Mouse (Mus musculus): Measurements from ENCODE around the gene Acod1. TPM values are rescaled to one million over a fixed set of nuclear protein-coding genes. Genes with fewer than 3 reads are reported as not detected.
A peak's percentile ranks its signal among the peaks of the same experiment; 100 is the strongest.

Acod1 gene
- not detected in 2 replicates for polyA plus RNA-seq (2016; fragmentation: Nextera tagmentation; extraction: Ambion mirVana)

DNA sequence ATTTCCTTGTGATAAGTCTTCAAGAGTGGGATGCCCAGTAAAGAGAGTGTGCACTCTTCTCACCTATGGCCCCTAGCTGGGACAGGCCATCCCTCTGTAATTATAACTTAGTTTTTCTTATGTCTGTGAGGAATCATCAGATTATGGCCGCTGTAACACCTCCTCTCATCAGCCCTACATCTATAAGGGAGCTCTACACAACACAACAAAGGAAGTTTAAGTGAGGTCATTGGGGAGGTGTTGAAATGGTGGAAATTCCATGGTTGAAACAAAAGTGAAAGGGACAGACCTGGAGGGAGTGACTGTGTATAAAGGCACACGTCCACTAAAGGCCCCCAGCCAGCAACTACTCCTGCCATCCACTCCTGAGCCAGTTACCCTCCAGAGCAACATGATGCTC is at the start of gene Acod1:
Gene Acod1 (plus strand): TSS at position 301 of the 400 bp plus-strand sequence.
- no peak for DNase-seq (ENCODE audit: low spot score)
- H3K4me3 ChIP-seq, result no peak within 1 kb of the TSS
- no peaks in the 10 kb centered on the region for H3K9me3 ChIP-seq
- H3K27ac ChIP-seq (replicated peaks), result no peak within 1 kb of the TSS
- WGBS, result 76% methylated on average over 2 of the region's 2 CpGs
- no peaks in the 10 kb centered on the region for H3K4me1 ChIP-seq
- no peaks in the 10 kb centered on the region for H3K36me3 ChIP-seq (replicated peaks)
- no peaks in the 10 kb centered on the region for H3K27me3 ChIP-seq (replicated peaks; ENCODE audit: low read depth, poor library complexity, severe bottlenecking)

DNA sequence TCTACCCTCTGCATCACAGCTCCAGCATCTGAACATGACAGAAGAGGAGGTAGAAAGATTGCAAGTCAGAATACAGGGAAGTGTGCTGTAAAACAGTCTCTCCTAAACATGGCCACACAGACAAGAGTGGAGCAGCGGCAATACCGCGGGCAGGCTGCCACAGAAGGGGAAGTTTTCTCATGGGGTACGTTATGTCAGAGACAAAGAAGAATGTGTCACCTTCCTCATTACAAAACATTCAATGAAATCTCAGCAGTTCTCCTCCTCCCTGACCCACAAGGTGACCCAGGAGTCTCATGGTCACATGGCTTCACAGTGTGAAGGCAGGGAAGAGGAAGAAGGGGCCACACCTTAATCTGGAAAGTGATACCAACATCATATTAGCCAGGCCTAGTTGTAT is 39.0 kb upstream of the Acod1 start:
- Histone ChIP-seq H3K4me3 (no peak overlapping the region), H3K4me1 (no peaks in the 10 kb centered on the region), H3K27ac (replicated peaks) (no peak overlapping the region), H3K36me3 (replicated peaks) (no peaks in the 10 kb centered on the region), H3K27me3 (replicated peaks; ENCODE audit: low read depth, poor library complexity, severe bottlenecking) (no peaks in the 10 kb centered on the region), H3K9me3 (no peaks in the 10 kb centered on the region)
- DNase-seq (ENCODE audit: low spot score), result no peak
- WGBS, result 88% methylated on average over 4 of the region's 4 CpGs

DNA sequence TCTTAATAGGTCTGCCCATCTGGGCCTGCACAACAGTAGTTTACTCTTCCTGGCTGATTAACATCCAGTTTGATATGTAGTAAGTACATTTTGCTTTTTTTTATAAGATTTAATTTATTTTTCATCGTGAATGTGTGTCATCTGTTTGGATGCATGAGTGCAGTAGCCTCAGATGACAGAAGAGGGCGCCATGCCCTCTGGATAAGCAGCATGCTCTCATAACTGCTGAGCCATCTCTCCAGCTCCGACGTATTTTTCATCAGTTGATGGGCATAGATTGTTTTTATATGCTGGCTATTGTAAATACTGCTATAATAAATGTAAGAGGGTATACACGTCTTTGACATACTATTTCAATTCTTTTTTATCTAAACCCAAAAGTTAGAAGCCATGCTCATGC is 35.0 kb upstream of the Acod1 start:
- Histone ChIP-seq H3K27me3 (replicated peaks; ENCODE audit: low read depth, poor library complexity, severe bottlenecking) (no peaks in the 10 kb centered on the region), H3K9me3 (no peaks in the 10 kb centered on the region), H3K4me3 (no peak overlapping the region), H3K27ac (replicated peaks) (no peak overlapping the region), H3K4me1 (no peaks in the 10 kb centered on the region), H3K36me3 (replicated peaks) (no peaks in the 10 kb centered on the region)
- DNase-seq (ENCODE audit: low spot score), result peak; percentile 24
- 41% methylated on average over 5 of the region's 5 CpGs for WGBS

DNA sequence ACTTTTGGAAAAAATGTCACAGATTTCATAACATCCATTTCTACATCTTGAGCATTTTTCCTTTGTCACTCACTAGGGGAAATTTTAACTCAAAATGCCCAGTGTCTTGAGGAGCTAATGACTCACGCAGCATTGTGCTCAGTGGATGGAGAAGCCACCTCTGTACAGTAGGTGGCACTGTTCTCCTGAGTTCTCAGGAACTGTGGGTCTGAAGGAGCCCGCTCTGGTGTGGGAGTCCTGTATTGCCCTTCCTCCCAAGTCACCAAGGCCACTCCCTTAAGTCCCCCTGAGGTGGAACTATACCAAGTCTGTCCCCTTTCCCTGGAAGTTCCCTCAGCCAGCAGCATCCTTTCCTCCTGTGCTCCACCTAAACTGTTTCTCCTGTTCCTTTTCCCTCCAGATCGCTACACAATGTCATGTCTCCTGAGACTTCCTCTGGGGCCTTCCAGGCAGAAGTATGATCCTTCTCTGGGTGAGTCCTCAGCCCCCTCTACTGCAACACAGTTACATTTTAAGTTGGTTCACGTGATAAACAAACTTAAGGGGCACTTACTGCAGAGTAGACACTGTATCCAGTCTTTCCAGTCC is 34.1 kb upstream of the Acod1 start:
- Histone ChIP-seq H3K4me3 (no peak overlapping the region), H3K36me3 (replicated peaks) (no peaks in the 10 kb centered on the region)

DNA sequence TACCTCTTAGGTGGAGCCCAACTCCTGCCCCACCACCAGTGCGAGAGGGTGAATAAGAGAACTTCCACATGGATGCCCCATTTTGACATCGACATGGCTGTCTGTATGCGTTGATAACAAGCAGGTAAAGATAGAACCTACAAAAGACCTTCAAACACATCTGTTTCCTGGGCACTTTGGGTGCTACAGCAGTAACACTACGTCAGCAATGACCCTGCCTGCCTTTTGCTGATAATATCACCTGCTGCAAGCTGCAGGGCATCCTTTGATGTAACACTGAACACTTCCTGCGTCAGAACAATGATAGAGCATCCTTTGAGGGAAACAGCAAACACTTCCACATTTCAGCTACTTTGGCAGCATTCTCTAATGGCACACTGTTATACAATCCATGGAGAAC is 29.8 kb upstream of the Acod1 start:
- no peak overlapping the region for H3K4me3 ChIP-seq
- 80% methylated on average over 5 of the region's 5 CpGs for WGBS
- H3K9me3 ChIP-seq, result no peaks in the 10 kb centered on the region
- H3K27ac ChIP-seq (replicated peaks), result no peak overlapping the region
- no peaks in the 10 kb centered on the region for H3K4me1 ChIP-seq
- DNase-seq (ENCODE audit: low spot score), result no peak
- no peaks in the 10 kb centered on the region for H3K27me3 ChIP-seq (replicated peaks; ENCODE audit: low read depth, poor library complexity, severe bottlenecking)
- no peaks in the 10 kb centered on the region for H3K36me3 ChIP-seq (replicated peaks)

More for the DNA sequence above, 34.1 kb upstream of the Acod1 start:
- Histone ChIP-seq H3K4me1 (no peaks in the 10 kb centered on the region), H3K27me3 (replicated peaks; ENCODE audit: low read depth, poor library complexity, severe bottlenecking) (no peaks in the 10 kb centered on the region), H3K27ac (replicated peaks) (no peak overlapping the region), H3K9me3 (no peaks in the 10 kb centered on the region)
- 29% methylated on average over 4 of the region's 4 CpGs for WGBS
- peak; percentile 68 for DNase-seq (ENCODE audit: low spot score)

DNA sequence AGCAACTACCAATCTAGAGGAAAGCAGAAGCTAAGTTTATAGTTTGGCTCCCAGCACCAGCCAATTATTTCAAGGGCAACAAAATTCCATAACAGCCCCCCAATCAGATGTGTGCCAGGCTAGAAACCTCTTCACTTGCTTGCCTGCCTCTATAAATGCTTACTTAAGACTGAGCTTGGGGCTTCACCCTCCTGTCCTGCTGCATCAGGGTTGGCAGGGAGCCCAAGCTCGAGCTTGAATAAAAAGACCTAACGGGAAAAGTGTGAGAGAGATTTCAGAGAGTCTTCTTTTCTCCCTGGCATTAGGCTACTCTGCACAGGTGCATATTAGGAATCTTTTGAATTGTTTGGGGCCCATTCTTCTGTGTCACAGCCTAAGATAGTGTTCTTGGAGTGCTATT is 26.7 kb upstream of the Acod1 start:
- no peaks in the 10 kb centered on the region for H3K27me3 ChIP-seq (replicated peaks; ENCODE audit: low read depth, poor library complexity, severe bottlenecking)

DNA sequence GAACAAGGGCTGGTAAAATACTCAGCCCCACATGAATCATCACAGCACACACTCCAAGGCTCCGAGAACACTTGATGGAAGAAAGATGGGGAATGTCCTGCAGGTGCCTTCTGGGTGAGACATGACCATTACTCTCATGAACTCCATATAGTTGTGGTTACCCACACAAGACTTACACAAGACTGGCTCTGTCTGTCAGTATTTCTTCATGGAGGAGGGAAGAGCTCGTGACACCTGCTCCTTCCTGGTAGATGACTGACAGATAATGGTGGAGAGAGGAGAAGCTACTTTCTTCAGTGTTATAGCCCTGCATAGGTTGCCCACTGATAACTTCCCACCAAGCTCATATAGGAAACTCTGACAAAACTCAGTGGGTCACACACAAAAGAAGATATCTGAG is 17.6 kb upstream of the Acod1 start:
- Histone ChIP-seq H3K9me3 (no peaks in the 10 kb centered on the region), H3K27ac (replicated peaks) (no peak overlapping the region), H3K4me1 (no peaks in the 10 kb centered on the region), H3K27me3 (replicated peaks; ENCODE audit: low read depth, poor library complexity, severe bottlenecking) (no peaks in the 10 kb centered on the region), H3K36me3 (replicated peaks) (no peaks in the 10 kb centered on the region), H3K4me3 (no peak overlapping the region)
- DNase-seq (ENCODE audit: low spot score), result no peak
- WGBS, result 79% methylated on average over 2 of the region's 2 CpGs

More for the DNA sequence above, 26.7 kb upstream of the Acod1 start:
- Histone ChIP-seq H3K9me3 (no peaks in the 10 kb centered on the region), H3K36me3 (replicated peaks) (no peaks in the 10 kb centered on the region), H3K4me1 (no peaks in the 10 kb centered on the region), H3K4me3 (no peak overlapping the region), H3K27ac (replicated peaks) (no peak overlapping the region)
- no peak for DNase-seq (ENCODE audit: low spot score)
- WGBS, result 82% methylated on average over 2 of the region's 2 CpGs

DNA sequence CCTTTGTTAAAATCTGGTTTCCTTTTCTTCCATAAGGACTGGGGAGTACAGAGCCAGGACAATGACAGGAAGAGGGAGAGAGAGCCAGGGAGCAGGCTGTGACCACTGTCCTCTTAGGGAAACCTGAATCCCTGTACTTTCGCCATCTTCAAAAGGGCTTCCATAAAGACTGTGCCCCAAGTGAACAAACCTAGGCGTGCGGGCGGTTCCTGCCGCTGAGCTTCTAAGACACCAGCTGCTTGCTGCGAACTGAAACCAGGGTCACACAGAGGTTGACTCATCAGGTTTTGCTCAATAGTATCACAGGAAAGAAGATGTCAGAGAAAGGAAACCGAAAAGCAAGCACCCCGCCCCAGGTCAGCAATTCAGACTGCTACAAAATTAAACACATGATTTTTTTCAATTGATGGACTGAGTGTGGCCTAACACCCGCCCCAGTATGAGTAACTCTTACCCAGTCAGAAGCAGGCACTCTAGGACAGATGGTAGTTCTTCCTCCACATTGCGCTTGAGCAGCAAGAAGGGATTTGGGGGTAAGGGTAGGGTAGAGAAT is 13.4 kb upstream of the Acod1 start:
- WGBS, result 82% methylated on average over 10 of the region's 10 CpGs
- H3K27me3 ChIP-seq (replicated peaks; ENCODE audit: low read depth, poor library complexity, severe bottlenecking), result no peaks in the 10 kb centered on the region
- H3K27ac ChIP-seq (replicated peaks), result peak overlapping the region; percentile 35; the same call in 1 of the 2 replicates
- no peaks in the 10 kb centered on the region for H3K36me3 ChIP-seq (replicated peaks)
- H3K4me3 ChIP-seq, result no peak overlapping the region
- peak; percentile 13 for DNase-seq (ENCODE audit: low spot score)
- H3K9me3 ChIP-seq, result no peaks in the 10 kb centered on the region
- no peaks in the 10 kb centered on the region for H3K4me1 ChIP-seq

DNA sequence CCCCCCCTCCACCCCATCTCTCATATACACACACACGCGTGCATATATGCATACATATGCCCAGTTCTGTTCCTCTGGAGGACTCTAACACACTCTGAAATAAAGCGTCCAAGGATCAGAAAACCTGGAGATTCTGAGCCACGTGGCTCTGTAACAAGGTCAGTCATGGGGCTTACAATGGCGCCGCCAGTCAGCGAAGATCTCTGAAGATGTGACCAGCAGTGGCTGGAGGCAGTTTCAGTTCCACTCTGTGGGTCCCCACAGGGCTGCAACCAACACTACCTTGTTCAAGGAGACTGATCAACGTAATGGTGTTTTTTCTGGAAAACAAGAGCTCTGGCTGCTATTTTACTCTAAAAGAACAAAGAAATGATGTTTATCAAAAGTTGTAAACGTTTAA is 12.7 kb upstream of the Acod1 start:
- Histone ChIP-seq H3K9me3 (no peaks in the 10 kb centered on the region), H3K36me3 (replicated peaks) (no peaks in the 10 kb centered on the region), H3K27me3 (replicated peaks; ENCODE audit: low read depth, poor library complexity, severe bottlenecking) (no peaks in the 10 kb centered on the region), H3K4me1 (no peaks in the 10 kb centered on the region), H3K27ac (replicated peaks) (no peak overlapping the region), H3K4me3 (no peak overlapping the region)
- 86% methylated on average over 9 of the region's 9 CpGs for WGBS
- DNase-seq (ENCODE audit: low spot score), result no peak

DNA sequence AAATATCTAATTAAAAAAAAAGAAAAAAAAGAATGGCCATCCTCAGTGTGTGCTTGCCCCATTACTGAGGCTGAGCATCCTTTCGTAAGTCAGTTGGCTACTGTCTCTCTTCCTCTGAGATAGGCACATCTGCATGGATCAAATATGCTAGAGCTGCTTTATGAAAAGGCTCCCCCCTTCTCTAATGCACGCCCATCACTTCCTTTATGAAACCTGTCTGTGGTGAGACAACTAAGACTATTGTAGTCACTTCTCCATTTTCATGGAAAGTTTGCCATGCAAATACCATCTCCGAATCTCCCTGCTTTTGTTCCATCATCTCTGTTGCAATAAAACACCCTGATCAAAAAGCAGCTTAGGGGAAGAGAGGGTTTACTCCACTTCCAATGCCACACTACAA is 9.8 kb upstream of the Acod1 start:
- Histone ChIP-seq H3K27ac (replicated peaks) (no peak overlapping the region), H3K36me3 (replicated peaks) (no peaks in the 10 kb centered on the region), H3K4me3 (no peak overlapping the region), H3K27me3 (replicated peaks; ENCODE audit: low read depth, poor library complexity, severe bottlenecking) (no peaks in the 10 kb centered on the region), H3K4me1 (no peaks in the 10 kb centered on the region), H3K9me3 (no peaks in the 10 kb centered on the region)
- no peak for DNase-seq (ENCODE audit: low spot score)
- WGBS, result 90% methylated on average over 3 of the region's 3 CpGs

DNA sequence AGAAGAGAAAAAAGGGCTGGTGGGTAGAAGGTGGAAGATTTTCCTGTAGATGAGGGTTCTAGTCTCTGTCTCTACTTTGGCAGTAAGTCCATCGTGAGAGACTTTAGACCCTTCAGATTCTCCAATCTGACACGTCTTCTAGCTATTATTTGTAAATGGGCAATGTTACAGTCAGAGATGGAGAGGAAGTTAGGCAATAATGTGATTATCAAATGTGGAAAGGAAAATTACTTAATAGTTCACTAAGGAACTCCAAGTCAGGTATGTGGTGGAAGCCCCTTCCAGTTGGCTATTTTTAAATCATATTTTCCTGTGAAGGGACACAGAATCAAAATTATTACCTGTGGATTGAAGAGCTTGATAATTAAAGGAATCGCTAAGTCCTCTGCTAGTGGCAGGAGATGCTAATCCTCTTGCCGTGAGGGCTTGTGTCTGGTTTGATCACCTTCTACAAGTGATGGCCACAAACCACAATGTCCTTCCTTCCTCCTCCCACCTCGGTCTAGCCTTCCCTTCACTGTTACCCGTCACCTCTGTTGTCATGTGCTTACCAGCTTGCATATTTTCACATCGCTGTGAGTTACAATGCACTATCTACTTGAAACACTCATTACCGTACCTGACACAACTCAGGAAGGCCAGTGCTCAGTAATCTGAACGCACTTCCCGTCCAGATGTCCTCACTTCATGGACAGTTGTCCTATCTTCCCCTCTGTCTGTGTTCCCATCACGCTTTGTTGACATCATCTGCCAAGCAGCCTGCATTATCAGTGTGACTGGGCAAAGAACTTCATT is 1.7 kb downstream of the Acod1 start:
- Histone ChIP-seq H3K27ac (replicated peaks) (no peak overlapping the region), H3K4me1 (no peaks in the 10 kb centered on the region), H3K36me3 (replicated peaks) (no peaks in the 10 kb centered on the region), H3K27me3 (replicated peaks; ENCODE audit: low read depth, poor library complexity, severe bottlenecking) (no peaks in the 10 kb centered on the region), H3K4me3 (no peak overlapping the region), H3K9me3 (no peaks in the 10 kb centered on the region)
- no peak for DNase-seq (ENCODE audit: low spot score)
- 88% methylated on average over 11 of the region's 11 CpGs for WGBS

DNA sequence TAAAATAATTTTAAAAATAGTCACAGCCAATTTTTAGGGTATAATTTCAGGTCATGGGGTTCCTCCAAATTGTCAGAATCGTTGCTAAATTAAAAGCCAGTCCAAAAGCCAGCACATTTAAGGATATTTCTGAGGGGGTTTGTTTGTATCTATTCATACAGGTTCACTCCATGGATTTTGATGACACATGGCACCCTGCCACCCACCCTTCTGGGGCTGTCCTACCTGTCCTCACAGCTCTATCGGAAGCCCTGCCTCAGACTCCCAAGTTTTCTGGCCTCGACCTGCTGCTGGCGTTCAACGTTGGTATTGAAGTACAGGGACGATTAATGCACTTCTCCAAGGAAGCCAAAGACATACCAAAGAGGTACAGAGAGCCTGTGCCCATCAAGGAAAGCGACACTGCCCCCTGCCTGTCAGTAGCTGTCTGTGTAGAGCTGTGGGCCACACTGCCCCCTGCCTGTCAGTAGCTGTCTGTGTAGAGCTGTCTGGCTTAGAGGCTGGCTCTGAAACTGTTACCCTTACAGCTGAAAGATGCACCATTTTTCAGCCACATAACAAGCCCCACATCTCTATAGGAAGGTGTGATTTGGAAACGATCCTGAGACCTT is 4.5 kb downstream of the Acod1 start:
- no peaks in the 10 kb centered on the region for H3K9me3 ChIP-seq
- WGBS, result 34% methylated on average over 8 of the region's 8 CpGs
- H3K4me1 ChIP-seq, result no peaks in the 10 kb centered on the region
- no peaks in the 10 kb centered on the region for H3K27me3 ChIP-seq (replicated peaks; ENCODE audit: low read depth, poor library complexity, severe bottlenecking)
- H3K4me3 ChIP-seq, result no peak overlapping the region
- no peak overlapping the region for H3K27ac ChIP-seq (replicated peaks)
- peak; percentile 80 for DNase-seq (ENCODE audit: low spot score)
- H3K36me3 ChIP-seq (replicated peaks), result no peaks in the 10 kb centered on the region

DNA sequence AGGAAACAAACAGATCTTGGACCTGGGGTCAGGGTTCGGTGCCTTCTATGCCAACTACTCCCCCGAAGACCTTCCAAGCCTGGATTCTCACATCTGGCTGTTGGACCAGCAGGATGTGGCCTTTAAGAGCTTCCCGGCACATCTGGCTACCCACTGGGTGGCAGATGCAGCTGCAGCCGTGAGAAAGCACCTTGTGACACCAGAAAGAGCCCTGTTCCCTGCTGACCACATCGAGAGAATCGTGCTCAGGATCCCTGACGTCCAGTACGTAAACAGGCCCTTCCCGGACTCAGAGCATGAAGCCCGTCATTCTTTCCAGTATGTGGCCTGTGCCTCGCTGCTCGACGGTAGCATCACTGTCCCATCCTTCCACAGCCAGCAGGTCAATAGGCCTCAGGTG is 8.0 kb downstream of the Acod1 start:
- DNase-seq (ENCODE audit: low spot score), result no peak
- WGBS, result 87% methylated on average over 13 of the region's 13 CpGs
- Histone ChIP-seq H3K36me3 (replicated peaks) (no peaks in the 10 kb centered on the region), H3K9me3 (no peaks in the 10 kb centered on the region), H3K4me3 (no peak overlapping the region), H3K27ac (replicated peaks) (no peak overlapping the region), H3K27me3 (replicated peaks; ENCODE audit: low read depth, poor library complexity, severe bottlenecking) (no peaks in the 10 kb centered on the region), H3K4me1 (no peaks in the 10 kb centered on the region)
